In the genomic region with DNA sequence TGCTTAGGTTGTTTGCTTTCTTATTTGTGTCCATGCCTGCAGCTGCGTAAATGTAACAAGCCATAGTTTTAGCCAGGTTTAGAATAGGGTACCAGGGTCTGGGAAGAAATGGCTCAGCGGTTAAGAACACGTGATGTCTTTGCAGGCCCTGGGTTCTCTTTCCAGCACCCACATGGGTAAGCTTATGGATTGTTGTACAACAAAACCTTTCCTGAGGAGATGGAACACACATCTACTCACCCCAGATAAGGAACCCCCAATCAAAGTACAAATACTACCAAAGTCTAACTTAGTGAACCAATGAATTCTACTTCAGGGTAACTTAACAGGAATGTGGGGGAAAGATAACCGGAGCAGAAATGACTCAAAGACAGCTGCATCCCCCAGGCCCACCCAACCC, we compare ENCODE assay signal across 26 mouse cellular contexts.
"Had no signal": no experiment of that assay in that cellular context is flagged by ENCODE, and none has a peak within 500 bp of the region (broad histone marks: within the 10 kb centered on the region; RNA-seq: fewer than 3 reads in every experiment).

No protein-coding gene starts in this region.

- H3K4me3 ChIP-seq: embryonic facial prominence, embryonic 10.5 days; embryonic facial prominence, embryonic 12.5 days; embryonic facial prominence, embryonic 13.5 days; embryonic facial prominence, embryonic 15.5 days; forebrain, embryonic 10.5 days; forebrain, embryonic 12.5 days; forebrain, embryonic 13.5 days; forebrain, embryonic 15.5 days; gastrocnemius, adult 2 months; heart, adult 2 months had no signal

- H3K27me3 ChIP-seq: embryonic facial prominence, embryonic 12.5 days; embryonic facial prominence, embryonic 13.5 days; embryonic facial prominence, embryonic 15.5 days; forebrain, embryonic 12.5 days; forebrain, embryonic 13.5 days; forebrain, embryonic 15.5 days had no signal

- H3K9me3 ChIP-seq: embryonic facial prominence, embryonic 10.5 days; embryonic facial prominence, embryonic 12.5 days; embryonic facial prominence, embryonic 13.5 days; embryonic facial prominence, embryonic 15.5 days; forebrain, embryonic 10.5 days; forebrain, embryonic 12.5 days; forebrain, embryonic 13.5 days; forebrain, embryonic 15.5 days had no signal

- ATAC-seq: forebrain, embryonic 13.5 days; forebrain, embryonic 14.5 days; forebrain, embryonic 15.5 days; forebrain, embryonic 16.5 days; forebrain, postnatal 0 days had no signal

- H3K9ac ChIP-seq: embryonic facial prominence, embryonic 12.5 days; embryonic facial prominence, embryonic 13.5 days; embryonic facial prominence, embryonic 15.5 days; forebrain, embryonic 12.5 days; forebrain, embryonic 13.5 days; forebrain, embryonic 15.5 days; forebrain, postnatal 0 days had no signal

- H3K27ac ChIP-seq: embryonic facial prominence, embryonic 10.5 days; embryonic facial prominence, embryonic 12.5 days; embryonic facial prominence, embryonic 13.5 days; embryonic facial prominence, embryonic 15.5 days; forebrain, embryonic 10.5 days; forebrain, embryonic 12.5 days; forebrain, embryonic 13.5 days; forebrain, embryonic 15.5 days; gastrocnemius, adult 2 months; heart, adult 2 months had no signal

- DNase-seq: cerebellum, adult 8-10 months; cerebellum, adult 9-10 months; cerebellum, adult 9-11 months; cerebellum, postnatal 10 days; cerebellum, postnatal 14 days; cerebellum, postnatal 25 days; cerebellum, postnatal 36 days; forebrain, postnatal 0 days; gastrocnemius, adult 2 months; gastrocnemius, postnatal 10 days; gastrocnemius, postnatal 14 days; gastrocnemius, postnatal 25 days; gastrocnemius, postnatal 36 days; heart, adult 11 months; heart, adult 18-20 months; heart, adult 2 months had no signal

- H3K4me2 ChIP-seq: embryonic facial prominence, embryonic 12.5 days; embryonic facial prominence, embryonic 13.5 days; embryonic facial prominence, embryonic 15.5 days; forebrain, embryonic 12.5 days; forebrain, embryonic 13.5 days; forebrain, embryonic 15.5 days had no signal

- H3K4me1 ChIP-seq: embryonic facial prominence, embryonic 10.5 days; embryonic facial prominence, embryonic 12.5 days; forebrain, embryonic 10.5 days; forebrain, embryonic 12.5 days; forebrain, embryonic 13.5 days; forebrain, embryonic 15.5 days had no signal

- H3K36me3 ChIP-seq: forebrain, embryonic 15.5 days had no signal
